ENCODE assay signal across 12 mouse cellular contexts in genomic region chr9:102806056-102806573, GRCm38 (mm10). TPM values are rescaled to one million over a fixed set of nuclear protein-coding genes. Genes with fewer than 3 reads are reported as not detected.
A peak's percentile ranks its signal among the peaks of the same experiment; 100 is the strongest.
DNase-seq lines count a peak whose midpoint lies in the region; ATAC-seq lines count a peak whose summit lies in the region.
"Had no signal": no experiment of that assay in that cellular context is flagged by ENCODE, and none has a peak within 500 bp of the region (broad histone marks: within the 10 kb centered on the region; RNA-seq: fewer than 3 reads in every experiment).

No protein-coding gene starts in this region.

- ATAC-seq in forebrain, embryonic 16.5 days: 0 out of 2 replicates have a peak, but pooled peaks have one; percentile 40
- ATAC-seq in forebrain, embryonic 13.5 days: no peak
- ATAC-seq in lung, embryonic 16.5 days (ENCODE audit: low read depth): peak; percentile 78

- H3K4me1 ChIP-seq in forebrain, embryonic 16.5 days (replicated peaks; ENCODE audit: control insufficient read depth, insufficient read depth, low read length): no peaks in the 10 kb centered on the region
- peaks cover 6% of the 10 kb centered on the region; the same call in 1 of the 2 replicates for H3K4me1 ChIP-seq in forebrain, embryonic 13.5 days
- peaks cover 13% of the 10 kb centered on the region for H3K4me1 ChIP-seq in brown adipose tissue, adult 24 weeks (ENCODE audit: control insufficient read depth, insufficient read depth, insufficient read length, low read length)
- peaks cover 13% of the 10 kb centered on the region for H3K4me1 ChIP-seq in lung, embryonic 16.5 days (replicated peaks; ENCODE audit: control insufficient read depth, insufficient read depth, low read length)
- H3K4me1 ChIP-seq: hindbrain, embryonic 15.5 days; neural tube, embryonic 13.5 days had no signal

- no peak overlapping the region for H3K9ac ChIP-seq in forebrain, embryonic 16.5 days (replicated peaks; ENCODE audit: low read depth, low read length)
- H3K9ac ChIP-seq in forebrain, embryonic 13.5 days: no peak overlapping the region
- no peak overlapping the region for H3K9ac ChIP-seq in lung, embryonic 16.5 days (ENCODE audit: low read length)
- H3K9ac ChIP-seq: heart, embryonic 15.5 days; hindbrain, embryonic 15.5 days; neural tube, embryonic 13.5 days had no signal

- no peak overlapping the region for H3K4me3 ChIP-seq in forebrain, embryonic 16.5 days (replicated peaks; ENCODE audit: low read length)
- H3K4me3 ChIP-seq in forebrain, embryonic 13.5 days: no peak overlapping the region
- H3K4me3 ChIP-seq in brown adipose tissue, adult 24 weeks (ENCODE audit: insufficient read depth, low read depth, low read length): no peak overlapping the region
- no peak overlapping the region for H3K4me3 ChIP-seq in lung, embryonic 16.5 days (ENCODE audit: low read length)
- H3K4me3 ChIP-seq: heart, embryonic 15.5 days; hindbrain, embryonic 15.5 days; neural tube, embryonic 13.5 days had no signal

- no peak overlapping the region for H3K4me2 ChIP-seq in forebrain, embryonic 16.5 days (ENCODE audit: low read length)
- no peak overlapping the region for H3K4me2 ChIP-seq in forebrain, embryonic 13.5 days
- 0 out of 2 replicates have a peak overlapping the region, but pooled peaks have one; percentile 12 for H3K4me2 ChIP-seq in lung, embryonic 16.5 days (ENCODE audit: low read depth, low read length)
- H3K4me2 ChIP-seq: heart, embryonic 15.5 days; hindbrain, embryonic 15.5 days; neural tube, embryonic 13.5 days had no signal

- no peak overlapping the region for H3K27ac ChIP-seq in forebrain, embryonic 16.5 days (ENCODE audit: low read length)
- no peak overlapping the region for H3K27ac ChIP-seq in forebrain, embryonic 13.5 days
- peak overlapping the region; percentile 79 for H3K27ac ChIP-seq in brown adipose tissue, adult 24 weeks (replicated peaks; ENCODE audit: low read depth, low read length)
- peak overlapping the region; percentile 60 for H3K27ac ChIP-seq in lung, embryonic 16.5 days (ENCODE audit: low read length)
- H3K27ac ChIP-seq: heart, embryonic 15.5 days; hindbrain, embryonic 15.5 days; neural tube, embryonic 13.5 days had no signal

- no peaks in the 10 kb centered on the region for H3K36me3 ChIP-seq in forebrain, embryonic 16.5 days (ENCODE audit: control insufficient read depth, insufficient read depth)
- H3K36me3 ChIP-seq in forebrain, embryonic 13.5 days (ENCODE audit: poor library complexity, severe bottlenecking): no peaks in the 10 kb centered on the region
- no peaks in the 10 kb centered on the region for H3K36me3 ChIP-seq in lung, embryonic 16.5 days (ENCODE audit: control insufficient read depth, insufficient read depth, low read length)
- H3K36me3 ChIP-seq: heart, embryonic 15.5 days; hindbrain, embryonic 15.5 days; neural tube, embryonic 13.5 days had no signal

- 63% methylated on average over 10 of the region's 10 CpGs for WGBS in forebrain, embryonic 16.5 days
- WGBS in forebrain, embryonic 13.5 days: 77% methylated on average over 10 of the region's 10 CpGs
- WGBS in lung, embryonic 16.5 days: 37% methylated on average over 10 of the region's 10 CpGs

- peak; percentile 63 for DNase-seq in 3134 (ENCODE audit: extremely low read depth, insufficient read length, low spot score)
- no peak for DNase-seq in thymus, postnatal 0 days (ENCODE audit: low spot score)
- DNase-seq in thymus, postnatal 36 days: no peak
- DNase-seq in ovary, adult 18-20 months (ENCODE audit: low spot score): no peak
- DNase-seq: thymus, adult 18-20 months had no signal

- peaks cover 3% of the 10 kb centered on the region; the same call in 1 of the 2 replicates for H3K9me3 ChIP-seq in forebrain, embryonic 16.5 days (ENCODE audit: control insufficient read depth, low read length)
- H3K9me3 ChIP-seq in forebrain, embryonic 13.5 days (replicated peaks): no peaks in the 10 kb centered on the region
- H3K9me3 ChIP-seq in lung, embryonic 16.5 days (ENCODE audit: control insufficient read depth, low read length): no peaks in the 10 kb centered on the region; the same call in 1 of the 2 replicates
- H3K9me3 ChIP-seq: heart, embryonic 15.5 days; hindbrain, embryonic 15.5 days; neural tube, embryonic 13.5 days had no signal

- H3K27me3 ChIP-seq in forebrain, embryonic 16.5 days (replicated peaks; ENCODE audit: control insufficient read depth, insufficient read depth, low read length): no peaks in the 10 kb centered on the region
- H3K27me3 ChIP-seq in forebrain, embryonic 13.5 days: no peaks in the 10 kb centered on the region
- H3K27me3 ChIP-seq in lung, embryonic 16.5 days (ENCODE audit: control insufficient read depth, insufficient read depth, low read depth, low read length): no peaks in the 10 kb centered on the region
- H3K27me3 ChIP-seq: heart, embryonic 15.5 days; hindbrain, embryonic 15.5 days; neural tube, embryonic 13.5 days had no signal

RNA-seq across cellular contexts. Expression of gene Ryk, which starts 28.6 kb away (rescaled TPM):
- polyA plus RNA-seq in forebrain, embryonic 16.5 days (2015; fragmentation: Nextera tagmentation; extraction: Ambion mirVana): 14.1 TPM in 2 replicates
- 12.8 and 14.1 TPM in 2 replicates for polyA plus RNA-seq in forebrain, embryonic 13.5 days (2015; fragmentation: Nextera tagmentation; extraction: Ambion mirVana)
- 29.7 and 34.5 TPM in 2 replicates for polyA plus RNA-seq in brown adipose tissue, adult 24 weeks (2012; ENCODE audit: insufficient read depth, insufficient read length, missing spikeins)
- polyA plus RNA-seq in lung, embryonic 16.5 days (2015; fragmentation: Nextera tagmentation; extraction: Ambion mirVana): 18.4 and 20.3 TPM in 2 replicates
- 4.6 and 7.1 TPM in 2 replicates for polyA plus RNA-seq in thymus, postnatal 0 days (2015; fragmentation: Nextera tagmentation; extraction: Ambion mirVana)

Comparison
In these comparisons a context has a peak if more than half of its experiments do, and no peak if none do; other contexts are left out.
1. H3K27ac ChIP-seq: peak in brown adipose tissue, adult 24 weeks (single experiment) and lung, embryonic 16.5 days (single experiment); none in forebrain, embryonic 16.5 days (single experiment) and forebrain, embryonic 13.5 days (single experiment).